Mouse (Mus musculus) embryonic facial prominence, embryonic 10.5 days (tissue): ENCODE data around the gene Tent4a. TPM values are rescaled to one million over a fixed set of nuclear protein-coding genes. Genes with fewer than 3 reads are reported as not detected.

Experiments used
- DNase-seq: peaks from one replicate; pipeline ENCODE4 v3.0.0-alpha.2; 2017; ENCODE audit warnings: low spot score
- H3K27ac ChIP-seq: fragments of 300-500 bp; sonication (generic); replicated peaks from 2 replicates; pipeline ENCODE4 v1.5.1; 2016; ENCODE audit warnings: mild to moderate bottlenecking
- H3K27me3 ChIP-seq: fragments of 300-500 bp; sonication (generic); replicated peaks from 2 replicates; pipeline ENCODE4 v1.6.1; 2016; ENCODE audit warnings: low read depth, mild to moderate bottlenecking; ENCODE audit not compliant: poor library complexity, severe bottlenecking
- H3K36me3 ChIP-seq: fragments of 300-500 bp; sonication (generic); replicated peaks from 2 replicates; pipeline ENCODE4 v1.6.1; 2016; ENCODE audit warnings: mild to moderate bottlenecking, moderate library complexity
- H3K4me1 ChIP-seq: fragments of 300-500 bp; sonication (generic); 2 replicates; pipeline ENCODE4 v1.6.1; 2016
- H3K4me3 ChIP-seq: fragments of 300-500 bp; sonication (generic); 2 replicates; pipeline ENCODE4 v1.5.1; 2016; ENCODE audit warnings: mild to moderate bottlenecking, moderate library complexity
- H3K9me3 ChIP-seq: fragments of 300-500 bp; sonication (generic); 2 replicates; pipeline ENCODE4 v1.6.1; 2016; ENCODE audit warnings: mild to moderate bottlenecking
- WGBS: fragments of 180-500 bp; shearing (Covaris S2); methylation state at CpG from one replicate; pipeline ENCODE4 v1.1.7; 2016; 5-methylcytosine and 5-hydroxymethylcytosine counted together
- polyA plus RNA-seq: library from polyadenylated mRNA; unstranded; fragments of >200 nt; fragmentation: Nextera tagmentation; extraction: Ambion mirVana; gene quantifications from 2 replicates; pipeline ENCODE4 v1.2.1, GENCODE M21; 2016

Gene Tent4a
- polyA plus RNA-seq, 1 experiment from 2014 or later, result 5.0 TPM

DNA sequence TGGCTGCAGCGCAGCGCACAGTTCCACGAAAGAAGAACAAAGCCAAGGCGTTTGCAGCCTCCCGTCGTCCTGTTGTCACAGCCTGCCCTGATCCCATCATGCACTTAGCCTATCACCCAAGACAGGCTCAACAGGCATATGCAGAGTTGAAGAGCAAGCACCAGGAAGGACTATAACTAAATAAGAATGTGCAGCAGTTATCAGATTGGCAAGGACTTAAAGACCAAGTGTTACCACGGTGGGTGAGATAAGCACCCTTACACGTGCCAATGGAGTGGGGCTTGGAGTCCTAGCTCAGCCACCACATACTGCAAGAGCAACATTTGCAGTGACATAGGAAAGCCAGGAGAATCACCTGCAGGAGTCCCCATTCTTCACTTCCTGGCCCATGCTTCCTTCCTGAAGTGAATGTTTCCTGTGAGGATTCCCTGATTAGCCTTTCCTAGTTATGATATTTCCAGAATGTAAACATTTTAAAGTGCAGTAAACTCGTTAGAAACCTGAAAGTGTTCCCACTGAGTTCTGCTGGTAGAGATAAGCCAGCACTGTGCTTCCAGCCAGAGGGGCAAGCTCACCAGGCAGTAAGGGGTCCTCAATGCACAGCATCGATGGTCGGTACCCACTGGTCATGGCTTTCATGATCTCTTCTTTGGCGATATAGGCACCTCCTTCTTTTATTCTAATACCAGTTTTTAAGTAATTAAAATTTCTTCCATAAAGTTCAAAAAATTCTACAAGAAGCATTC is 27.9 kb downstream of the Tent4a start:
- H3K36me3 ChIP-seq, result peaks cover 95% of the 10 kb centered on the region
- WGBS, result 93% methylated on average over 12 of the region's 12 CpGs

DNA sequence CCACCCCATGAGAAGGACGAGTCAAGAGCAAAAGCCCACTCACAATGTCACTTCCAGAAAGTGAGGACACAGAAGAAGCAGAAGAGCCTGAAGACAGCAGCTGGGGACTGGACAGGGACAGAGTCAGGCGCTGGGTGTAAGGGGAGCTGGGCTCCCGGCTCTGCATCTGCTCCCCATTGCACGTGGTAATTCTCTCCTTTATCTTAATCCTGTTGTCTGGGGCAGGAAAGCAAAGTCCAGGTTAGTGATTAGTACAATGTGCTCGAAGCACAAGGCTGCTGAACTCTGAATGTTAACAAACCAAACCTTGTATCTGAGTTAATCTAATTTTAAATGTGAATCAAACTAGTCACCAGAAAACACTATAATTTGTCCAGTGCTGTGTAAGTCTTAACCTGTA is 31.6 kb downstream of the Tent4a start:
- DNase-seq, result no peak
- no peak overlapping the region for H3K27ac ChIP-seq
- WGBS, result 84% methylated on average over 5 of the region's 5 CpGs
- H3K27me3 ChIP-seq, result no peaks in the 10 kb centered on the region
- no peaks in the 10 kb centered on the region for H3K9me3 ChIP-seq
- no peak overlapping the region for H3K4me3 ChIP-seq
- peaks cover 100% of the 10 kb centered on the region for H3K36me3 ChIP-seq
- H3K4me1 ChIP-seq, result no peaks in the 10 kb centered on the region

More for the DNA sequence above, 27.9 kb downstream of the Tent4a start:
- 0 out of 2 replicates have a peak, but pooled peaks cover 3% of the 10 kb centered on the region for H3K4me1 ChIP-seq
- H3K27ac ChIP-seq, result no peak overlapping the region
- no peaks in the 10 kb centered on the region for H3K27me3 ChIP-seq
- no peaks in the 10 kb centered on the region for H3K9me3 ChIP-seq
- DNase-seq, result no peak
- H3K4me3 ChIP-seq, result no peak overlapping the region

DNA sequence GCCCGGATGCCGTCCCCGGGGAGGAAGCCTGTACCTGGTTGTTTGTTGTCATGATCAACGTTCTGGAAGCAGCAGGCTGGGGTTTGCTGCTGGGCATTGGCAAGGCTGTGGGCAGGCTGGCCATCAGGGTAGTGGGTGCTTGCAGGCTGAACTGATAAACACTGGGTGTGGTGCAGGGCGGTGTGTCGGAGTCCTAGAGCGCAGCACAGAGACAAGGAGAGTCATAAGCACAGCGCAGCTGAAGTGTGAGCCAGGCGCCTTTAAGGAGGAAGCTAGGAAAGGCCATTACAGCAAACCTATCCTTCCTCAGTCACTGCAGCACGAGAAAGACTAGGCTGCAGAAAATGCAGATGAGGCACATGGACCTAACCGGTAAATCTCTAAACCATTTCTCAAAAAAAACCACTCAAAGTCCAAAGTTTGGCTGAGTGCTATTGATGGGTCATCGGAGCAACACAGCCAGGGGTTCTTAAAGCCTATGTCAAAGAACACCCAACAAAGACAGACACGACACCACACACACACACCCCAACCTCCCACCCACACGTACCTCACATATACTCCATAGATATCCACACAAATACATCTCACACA is 32.2 kb downstream of the Tent4a start:
- H3K9me3 ChIP-seq, result no peaks in the 10 kb centered on the region
- DNase-seq, result no peak
- H3K36me3 ChIP-seq, result peaks cover 100% of the 10 kb centered on the region
- no peaks in the 10 kb centered on the region for H3K4me1 ChIP-seq
- H3K4me3 ChIP-seq, result no peak overlapping the region
- WGBS, result 94% methylated on average over 14 of the region's 14 CpGs
- H3K27ac ChIP-seq, result no peak overlapping the region
- no peaks in the 10 kb centered on the region for H3K27me3 ChIP-seq

DNA sequence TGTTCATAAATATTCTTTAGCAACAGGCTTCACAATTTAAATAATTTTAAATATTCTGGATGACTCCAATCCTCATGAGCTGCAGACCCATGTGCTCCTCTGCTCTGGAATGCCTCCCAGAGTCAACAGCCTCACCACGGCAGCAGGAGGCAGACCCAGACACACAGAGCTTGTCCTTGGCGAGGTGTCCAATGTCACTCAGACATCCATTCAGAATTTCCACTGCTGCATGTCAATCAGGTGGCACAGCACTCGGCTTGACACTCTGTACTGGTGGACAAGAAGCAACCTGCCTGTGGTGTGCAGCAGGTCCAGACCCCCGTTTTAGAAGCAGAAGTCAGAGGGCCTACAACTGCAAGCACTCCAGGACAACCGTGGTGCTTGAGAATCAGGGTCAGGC is 36.1 kb downstream of the Tent4a start:
- Histone ChIP-seq H3K27ac (no peak overlapping the region), H3K4me3 (no peak overlapping the region), H3K27me3 (no peaks in the 10 kb centered on the region), H3K4me1 (0 out of 2 replicates have a peak, but pooled peaks cover 1% of the 10 kb centered on the region), H3K36me3 (peaks cover 76% of the 10 kb centered on the region), H3K9me3 (no peaks in the 10 kb centered on the region)
- WGBS, result 84% methylated on average over 5 of the region's 5 CpGs
- no peak for DNase-seq

DNA sequence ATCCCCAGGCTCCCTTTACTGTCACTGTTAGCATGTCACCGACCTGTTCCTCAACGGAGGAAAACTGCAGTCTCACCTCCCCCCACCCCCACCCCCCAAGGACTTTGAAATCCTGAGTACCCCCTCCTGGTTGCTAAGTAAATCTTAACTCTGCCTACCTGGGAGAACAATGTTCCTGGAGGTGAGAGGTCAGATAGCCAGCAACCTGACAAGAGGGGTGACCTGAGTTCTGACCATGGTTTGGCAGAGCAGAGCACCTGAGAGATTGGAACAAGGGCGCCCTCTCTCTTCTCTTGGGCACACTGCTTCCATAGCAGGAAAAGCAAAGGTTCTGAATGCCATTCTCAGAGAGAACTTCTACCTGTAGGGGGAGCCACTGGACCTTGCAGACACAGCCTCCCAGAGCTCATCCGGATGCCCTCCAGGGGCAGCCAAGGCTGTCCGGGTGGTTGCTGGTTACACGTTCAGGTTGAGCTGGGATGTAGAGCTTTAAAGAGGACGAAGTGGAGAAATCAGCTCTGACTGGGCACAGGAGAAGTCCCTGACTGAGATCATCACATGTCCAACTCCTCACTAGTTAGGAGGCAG is 41.4 kb downstream of the Tent4a start:
- H3K27me3 ChIP-seq, result peaks cover 21% of the 10 kb centered on the region
- WGBS, result 31% methylated on average over 7 of the region's 7 CpGs
- H3K4me3 ChIP-seq, result no peak overlapping the region
- no peak overlapping the region for H3K27ac ChIP-seq
- peaks cover 23% of the 10 kb centered on the region for H3K36me3 ChIP-seq
- H3K9me3 ChIP-seq, result no peaks in the 10 kb centered on the region
- peaks cover 26% of the 10 kb centered on the region for H3K4me1 ChIP-seq
- peak; percentile 54 for DNase-seq

DNA sequence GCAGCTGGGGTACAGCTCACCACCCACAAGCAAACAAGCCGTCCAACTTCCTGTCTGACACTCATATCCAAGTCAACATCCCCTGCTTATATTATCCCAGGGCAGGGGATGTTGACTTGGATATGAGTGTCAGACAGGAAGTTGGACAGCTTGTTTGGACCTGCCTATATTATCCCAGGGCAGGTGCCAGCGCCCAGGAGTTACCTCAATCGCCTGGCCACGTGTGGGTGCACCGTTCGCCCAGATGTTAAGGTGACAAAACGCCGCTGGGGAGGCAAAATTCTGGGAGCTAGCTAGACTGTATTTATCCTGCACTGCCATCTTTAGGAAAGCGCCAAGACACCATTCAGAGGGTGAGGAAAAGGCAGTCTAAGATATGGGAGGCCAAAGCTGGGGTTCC is 44.6 kb downstream of the Tent4a start:
- WGBS, result 84% methylated on average over 9 of the region's 9 CpGs
- Histone ChIP-seq H3K27me3 (peaks cover 45% of the 10 kb centered on the region), H3K9me3 (no peaks in the 10 kb centered on the region), H3K36me3 (no peaks in the 10 kb centered on the region; the same call in 1 of the 2 replicates), H3K27ac (no peak overlapping the region), H3K4me3 (no peak overlapping the region), H3K4me1 (peaks cover 32% of the 10 kb centered on the region)
- no peak for DNase-seq

DNA sequence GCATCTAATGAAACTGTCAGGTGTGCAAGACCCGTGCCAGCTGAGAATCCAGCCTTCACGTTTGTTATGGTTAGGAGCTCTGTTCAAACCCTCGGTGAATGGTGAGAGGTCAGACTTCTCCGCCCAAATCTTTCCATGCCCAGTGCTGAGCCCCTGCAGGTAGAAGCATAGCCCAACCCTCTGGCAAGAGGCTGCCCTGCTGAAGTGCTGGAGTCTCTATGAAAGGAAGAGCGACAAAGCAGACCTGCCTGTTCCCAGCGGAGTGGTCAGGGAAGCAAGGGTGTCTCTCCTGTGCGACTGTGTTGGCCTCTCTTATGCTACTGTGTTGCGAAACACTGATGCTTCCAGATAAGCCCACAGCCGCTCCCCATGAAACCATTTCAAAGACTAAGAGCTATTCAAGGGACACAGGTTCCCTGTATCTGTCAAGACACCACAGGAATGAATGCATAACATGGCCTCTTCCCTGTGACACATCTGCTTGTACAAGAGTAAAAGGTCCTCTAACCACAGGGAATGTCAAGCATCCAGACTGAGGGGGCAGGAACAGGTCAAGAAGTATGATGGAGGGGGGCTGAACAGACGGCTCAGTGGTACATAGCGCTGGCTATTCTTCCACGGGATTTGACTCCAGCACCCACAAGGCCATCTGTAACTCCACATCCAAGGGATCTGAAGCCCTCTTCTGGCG is 45.7 kb downstream of the Tent4a start:
- Histone ChIP-seq H3K9me3 (no peaks in the 10 kb centered on the region), H3K4me3 (no peak overlapping the region), H3K36me3 (no peaks in the 10 kb centered on the region), H3K27me3 (peaks cover 54% of the 10 kb centered on the region), H3K4me1 (peaks cover 32% of the 10 kb centered on the region), H3K27ac (no peak overlapping the region)
- 36% methylated on average over 13 of the region's 13 CpGs for WGBS
- DNase-seq, result no peak

DNA sequence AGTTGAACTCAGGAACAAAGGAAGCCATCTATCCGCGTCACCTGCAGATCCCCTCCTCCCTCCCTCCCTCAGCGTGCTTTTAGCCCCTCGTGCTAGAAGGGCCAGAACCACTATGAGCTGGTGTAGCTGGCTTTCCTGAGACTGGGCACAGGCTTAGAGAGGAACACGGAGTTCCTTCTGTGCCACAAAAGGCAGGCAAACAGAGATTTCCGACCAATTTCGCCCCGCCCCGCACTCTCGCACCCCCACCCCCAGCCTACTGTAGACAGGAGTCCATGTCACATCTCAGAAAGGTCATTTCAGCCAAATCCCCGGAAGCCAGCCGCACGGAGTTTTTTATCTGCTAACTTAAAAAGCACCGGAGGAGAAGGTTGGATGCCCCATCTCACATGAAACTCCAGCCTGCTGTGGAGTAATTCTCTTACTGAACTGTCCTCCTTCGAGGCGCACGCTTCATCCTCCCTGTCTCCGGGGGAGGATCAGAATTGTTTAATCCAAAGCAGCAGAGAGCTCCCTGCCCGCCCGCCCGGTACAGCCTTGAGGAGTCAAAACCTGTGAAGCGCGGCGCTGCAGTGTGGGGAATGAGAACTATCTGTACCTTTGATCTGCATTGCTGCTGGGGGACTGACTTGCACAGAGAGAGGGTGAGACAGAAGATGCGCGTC is 46.7 kb downstream of the Tent4a start:
- H3K9me3 ChIP-seq, result no peaks in the 10 kb centered on the region
- H3K27ac ChIP-seq, result no peak overlapping the region
- no peaks in the 10 kb centered on the region for H3K36me3 ChIP-seq
- H3K4me1 ChIP-seq, result peaks cover 28% of the 10 kb centered on the region
- 3% methylated on average over 26 of the region's 26 CpGs for WGBS
- H3K4me3 ChIP-seq, result peak overlapping the region; percentile 49
- H3K27me3 ChIP-seq, result peaks cover 64% of the 10 kb centered on the region
- DNase-seq, result peak; percentile 48

DNA sequence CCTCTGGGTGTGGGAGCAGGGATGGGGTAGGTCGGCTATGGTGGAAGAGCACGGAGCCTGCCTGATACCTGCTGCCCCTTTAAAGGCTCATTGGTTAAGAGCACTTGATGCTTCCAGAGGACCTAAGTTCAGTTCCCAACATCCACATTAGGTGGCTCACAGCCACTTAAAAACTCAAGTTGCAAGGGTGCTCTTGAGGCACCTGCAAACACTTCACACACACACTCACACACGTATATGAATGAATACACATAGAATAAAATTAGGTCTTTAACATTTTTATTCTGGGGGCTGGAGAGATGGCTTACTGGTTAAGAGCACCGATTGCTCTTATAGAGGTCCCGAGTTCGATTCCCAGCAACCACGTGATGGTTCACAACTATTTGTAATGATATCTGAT is 47.3 kb downstream of the Tent4a start:
- H3K4me3 ChIP-seq, result no peak overlapping the region
- peaks cover 70% of the 10 kb centered on the region for H3K27me3 ChIP-seq
- no peaks in the 10 kb centered on the region for H3K36me3 ChIP-seq
- H3K9me3 ChIP-seq, result no peaks in the 10 kb centered on the region
- WGBS, result 84% methylated on average over 7 of the region's 7 CpGs
- H3K27ac ChIP-seq, result no peak overlapping the region
- H3K4me1 ChIP-seq, result peaks cover 24% of the 10 kb centered on the region
- no peak for DNase-seq

DNA sequence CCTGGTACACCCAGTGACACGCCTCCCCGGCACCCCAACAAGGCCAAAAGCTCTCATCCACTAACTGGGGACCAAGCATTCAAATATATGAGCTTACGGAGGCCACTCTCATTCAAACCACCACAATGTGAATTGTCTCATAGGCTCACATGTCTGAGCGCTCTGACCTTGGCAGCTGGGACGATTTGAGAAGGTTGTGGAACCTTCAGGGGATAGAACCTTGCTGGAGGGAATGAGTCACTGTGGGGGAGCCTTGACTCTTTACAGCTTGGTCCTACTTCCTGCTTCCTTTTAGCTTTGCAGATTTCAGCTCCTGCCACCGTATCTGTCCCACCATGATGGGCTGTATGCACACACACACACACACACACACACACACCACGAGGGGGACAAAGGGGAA is 48.6 kb downstream of the Tent4a start:
- no peak overlapping the region for H3K4me3 ChIP-seq
- H3K36me3 ChIP-seq, result no peaks in the 10 kb centered on the region
- peaks cover 83% of the 10 kb centered on the region for H3K27me3 ChIP-seq
- H3K4me1 ChIP-seq, result peaks cover 33% of the 10 kb centered on the region
- no peak overlapping the region for H3K27ac ChIP-seq
- WGBS, result 71% methylated on average over 7 of the region's 7 CpGs
- no peaks in the 10 kb centered on the region for H3K9me3 ChIP-seq
- no peak for DNase-seq

DNA sequence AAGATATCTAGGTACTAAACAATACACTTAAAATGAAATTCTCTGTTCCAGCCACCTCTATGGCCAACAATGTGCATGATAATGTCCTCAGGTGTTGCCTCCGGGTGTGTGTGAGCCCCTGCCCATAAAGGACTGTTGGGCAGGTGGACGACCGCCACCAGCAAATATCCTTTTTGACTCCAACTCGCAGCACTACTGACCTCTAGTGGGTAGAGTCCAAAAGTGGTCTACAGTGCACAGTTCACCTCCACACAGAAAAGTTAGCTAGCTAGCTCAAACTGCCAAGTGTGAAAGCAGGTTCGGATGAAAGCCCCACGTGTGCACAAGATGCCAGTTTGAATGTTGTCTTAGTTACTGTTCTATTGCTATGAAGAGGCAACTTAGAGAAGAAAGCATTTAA is 49.1 kb downstream of the Tent4a start:
- H3K27me3 ChIP-seq, result peaks cover 88% of the 10 kb centered on the region
- no peaks in the 10 kb centered on the region for H3K36me3 ChIP-seq
- H3K27ac ChIP-seq, result no peak overlapping the region
- no peak overlapping the region for H3K4me3 ChIP-seq
- peaks cover 33% of the 10 kb centered on the region for H3K4me1 ChIP-seq
- H3K9me3 ChIP-seq, result no peaks in the 10 kb centered on the region
- DNase-seq, result no peak
- WGBS, result 26% methylated on average over 6 of the region's 6 CpGs

DNA sequence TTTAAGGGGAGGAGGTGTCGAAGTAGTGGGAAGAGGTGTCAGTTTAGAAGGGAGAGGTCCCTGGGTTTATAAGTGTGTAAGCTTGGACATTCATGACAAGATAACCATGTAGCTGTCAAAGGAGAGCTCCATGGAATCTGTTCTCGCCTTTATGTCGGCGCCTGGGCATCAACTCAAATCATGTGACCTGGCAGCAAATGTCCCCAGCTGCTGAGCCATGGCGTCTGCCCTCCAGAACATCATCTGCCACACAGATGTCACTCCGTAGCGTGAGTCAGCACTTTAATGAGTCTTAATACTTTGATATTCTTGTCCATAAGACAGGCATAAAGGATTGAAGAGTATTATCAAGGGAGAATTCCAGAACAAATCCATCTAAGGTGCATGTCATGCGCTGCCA is 51.7 kb downstream of the Tent4a start:
- H3K36me3 ChIP-seq, result no peaks in the 10 kb centered on the region
- DNase-seq, result no peak
- whole genome bisulfite sequencing, result 57% methylated on average over 8 of the region's 8 CpGs
- no peaks in the 10 kb centered on the region for H3K9me3 ChIP-seq
- peaks cover 20% of the 10 kb centered on the region for H3K4me1 ChIP-seq
- no peak overlapping the region for H3K27ac ChIP-seq
- H3K4me3 ChIP-seq, result no peak overlapping the region
- H3K27me3 ChIP-seq, result peaks cover 73% of the 10 kb centered on the region
